Mouse (Mus musculus): ENCODE measurements around the gene Inpp5f. TPM values are rescaled to one million over a fixed set of nuclear protein-coding genes. Genes with fewer than 3 reads are reported as not detected.
A peak's percentile ranks its signal among the peaks of the same experiment; 100 is the strongest.
"Not testable (repeated sequence)": the region's sequence is repeated elsewhere in the genome, so short reads cannot be mapped to it uniquely, and the experiment has no call there.

Inpp5f gene
- total RNA-seq (2021), result 1 to 10 TPM; 2.8 to 3.1 TPM
- long read RNA-seq, experiment 1, full-length matches to known transcripts, result 1 of 11 reads
- long read RNA-seq, experiment 1, partial matches to known transcripts, result 9 of 11 reads
- long read RNA-seq, experiment 1, other reads (novel, unspliced or antisense), result 1 of 11 reads
- long read RNA-seq, experiment 2, full-length matches to known transcripts, result 1 of 14 reads
- long read RNA-seq, experiment 2, partial matches to known transcripts, result 0 of 14 reads
- long read RNA-seq, experiment 2, other reads (novel, unspliced or antisense), result 13 of 14 reads

DNA sequence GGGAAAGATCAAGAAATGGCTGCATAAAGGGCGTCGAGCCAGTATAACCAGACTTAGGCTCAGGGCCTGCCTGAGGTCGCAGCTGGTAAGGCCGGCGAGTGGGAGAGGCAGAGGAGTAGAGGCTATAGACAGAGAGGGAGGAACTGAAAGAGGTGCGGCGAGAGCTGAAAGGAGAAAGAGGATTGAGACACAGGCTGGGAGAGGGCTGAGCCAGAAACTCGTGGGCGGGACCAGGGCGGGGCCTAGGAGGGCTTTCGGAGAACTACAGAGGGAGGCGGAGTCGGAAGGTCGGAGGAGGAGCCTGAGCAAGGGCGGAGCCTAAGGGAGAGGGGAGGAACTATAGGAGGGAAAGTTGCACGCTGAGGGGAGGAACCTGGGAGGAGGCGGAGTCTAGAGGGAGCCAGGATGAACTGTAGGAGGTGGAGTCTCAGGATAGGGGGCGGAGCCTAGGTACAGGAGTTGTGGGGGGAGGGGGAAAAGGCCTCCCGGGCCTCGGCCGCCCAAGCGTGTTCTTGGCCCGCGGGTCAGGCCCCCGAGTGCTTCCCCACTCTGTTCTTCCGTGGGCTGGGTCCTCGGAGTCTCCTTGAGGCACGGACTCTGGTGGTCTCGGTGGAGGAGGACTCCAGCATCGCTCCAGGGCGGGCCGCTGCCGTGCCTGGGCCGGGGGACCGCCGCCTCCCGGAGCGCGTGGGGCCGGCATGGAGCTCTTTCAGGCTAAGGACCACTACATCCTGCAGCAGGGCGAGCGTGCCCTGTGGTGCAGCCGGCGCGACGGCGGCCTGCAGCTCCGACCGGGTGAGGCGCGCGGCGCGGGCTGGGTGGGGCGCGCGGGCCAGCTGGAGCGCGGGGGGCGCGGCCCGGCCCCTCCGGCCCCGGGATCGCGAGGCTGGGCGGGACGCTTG is at the start of gene Inpp5f:
Gene Inpp5f, plus strand, starts transcription at position 432 of the 902 bp plus-strand sequence.
- DNase-seq, result peak; percentile 99
- TF ChIP-seq CTCF (IDR thresholded peaks at IDR 0.05), result no peak
- intact Hi-C loops (cut with DNase I), result loop anchor here (5.0 kb wide), 2 partner anchors 49 to 89 kb away; partner anchors contain the start of gene Bag3
- H3K27ac ChIP-seq, result peak within 1 kb of the TSS; percentile 94
- peak within 1 kb of the TSS; percentile 96 for H3K4me3 ChIP-seq

DNA sequence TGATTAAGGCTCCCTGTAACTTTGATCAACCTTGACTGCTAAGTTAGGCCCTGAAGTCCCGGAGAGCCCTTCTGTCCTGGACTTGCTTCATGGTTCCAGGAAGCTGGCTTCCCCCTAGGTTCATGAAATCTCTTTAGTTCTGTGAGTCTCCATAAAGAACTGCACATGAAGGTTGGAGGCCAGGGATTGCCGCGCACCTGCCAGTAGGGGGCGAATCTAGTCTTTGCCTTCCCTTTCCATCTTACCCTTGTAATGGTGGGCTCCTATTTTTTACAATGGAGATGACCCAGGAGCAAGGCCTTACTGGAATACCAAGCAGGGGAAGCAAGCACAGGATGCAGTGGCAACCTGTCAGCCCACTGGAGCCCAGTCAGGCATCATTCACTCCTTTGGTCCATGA is 47.8 kb upstream of the Inpp5f start:
- H3K27ac ChIP-seq, result no peak overlapping the region
- no peak overlapping the region for H3K4me3 ChIP-seq
- peak; percentile 41 for DNase-seq
- intact Hi-C loops (cut with DNase I), result loop anchor here (5.0 kb wide), 1 partner anchor 49 kb away; the partner anchor contains the start of gene Inpp5f
- peak; percentile 69 for TF ChIP-seq CTCF (IDR thresholded peaks at IDR 0.05)

DNA sequence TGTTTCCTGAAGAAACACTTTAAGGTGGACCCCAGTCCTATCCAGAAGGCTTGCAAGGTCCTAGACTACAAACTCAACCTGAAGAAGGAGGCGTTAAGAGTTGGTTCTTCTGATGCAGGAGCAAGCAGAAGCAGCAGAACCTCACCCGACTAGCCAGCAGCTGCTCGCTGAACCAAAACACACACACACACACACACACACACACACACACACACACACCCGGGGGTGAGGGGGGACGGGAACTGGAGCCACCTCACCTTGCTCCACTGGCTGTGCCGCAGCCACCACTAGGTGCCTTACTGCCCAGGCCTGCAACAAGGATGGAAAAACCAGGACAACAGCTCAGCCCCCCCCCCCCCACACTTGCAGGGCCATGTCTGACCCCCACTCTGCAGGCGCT is 44.8 kb upstream of the Inpp5f start:
- no peak overlapping the region for H3K4me3 ChIP-seq
- intact Hi-C loops (cut with DNase I), result loop anchor here (2.0 kb wide), 1 partner anchor 122 kb away; no protein-coding TSS in a partner anchor
- DNase-seq, result no peak
- H3K27ac ChIP-seq, result no peak overlapping the region
- TF ChIP-seq CTCF (IDR thresholded peaks at IDR 0.05), result no peak

DNA sequence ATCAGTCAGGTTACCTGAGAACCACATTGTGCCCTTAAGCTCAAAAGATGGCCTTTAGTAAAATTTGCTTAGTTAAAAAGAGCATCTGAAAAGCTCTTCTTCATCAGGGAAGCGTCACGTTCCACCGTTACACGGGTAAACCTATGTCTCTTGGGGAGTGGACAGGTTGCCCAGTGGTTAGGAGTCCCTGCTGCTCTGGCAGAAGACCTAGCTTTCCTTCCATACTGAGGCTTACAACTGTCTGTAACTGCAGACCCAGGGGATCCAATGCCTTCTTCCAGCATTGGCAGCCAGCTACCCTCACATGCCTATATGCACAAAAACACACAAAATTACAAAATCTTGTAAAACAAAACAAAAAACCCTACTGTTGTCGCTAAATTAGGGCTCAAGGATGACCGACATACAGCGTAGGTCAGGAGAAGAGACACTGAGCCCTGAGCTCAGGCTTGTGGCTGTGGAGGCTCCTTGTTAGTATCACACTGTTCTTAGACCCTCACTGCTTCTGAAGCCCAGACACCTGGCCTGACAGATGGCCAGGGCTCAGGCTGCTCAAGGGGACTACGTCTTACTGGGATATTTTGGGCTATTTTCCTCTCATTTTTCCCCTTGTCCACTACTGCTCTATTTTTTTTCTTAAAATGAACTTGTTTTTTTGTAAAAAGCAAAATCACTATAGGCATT is 43.4 kb upstream of the Inpp5f start:
- Histone ChIP-seq H3K4me3 (no peak overlapping the region), H3K27ac (no peak overlapping the region)
- no peak for TF ChIP-seq CTCF (IDR thresholded peaks at IDR 0.05)
- no peak for DNase-seq
- intact Hi-C loops (cut with DNase I), result loop anchor here (2.0 kb wide), 1 partner anchor 121 kb away; no protein-coding TSS in a partner anchor

DNA sequence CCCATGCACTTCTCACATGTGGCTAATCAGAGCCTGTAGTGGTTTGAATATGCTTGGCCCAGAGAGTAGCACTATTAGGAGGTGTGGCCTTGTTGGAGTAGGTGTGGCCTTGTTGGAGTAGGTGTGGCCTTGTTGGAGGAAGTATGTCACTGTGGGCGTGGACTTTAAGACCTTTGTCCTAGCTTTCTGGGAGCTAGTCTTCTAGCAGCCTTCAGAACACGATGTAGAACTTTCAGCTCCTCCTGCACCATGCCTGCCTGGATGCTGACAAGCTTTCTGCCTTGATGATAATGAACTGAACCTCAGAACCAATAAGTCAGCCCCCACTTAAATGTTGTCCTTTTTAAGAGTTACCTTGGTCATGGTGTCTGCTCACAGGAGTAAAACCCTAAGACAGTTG is 41.7 kb upstream of the Inpp5f start:
- H3K4me3 ChIP-seq; intact Hi-C loops (cut with DNase I); DNase-seq; H3K27ac ChIP-seq: not testable (repeated sequence)

DNA sequence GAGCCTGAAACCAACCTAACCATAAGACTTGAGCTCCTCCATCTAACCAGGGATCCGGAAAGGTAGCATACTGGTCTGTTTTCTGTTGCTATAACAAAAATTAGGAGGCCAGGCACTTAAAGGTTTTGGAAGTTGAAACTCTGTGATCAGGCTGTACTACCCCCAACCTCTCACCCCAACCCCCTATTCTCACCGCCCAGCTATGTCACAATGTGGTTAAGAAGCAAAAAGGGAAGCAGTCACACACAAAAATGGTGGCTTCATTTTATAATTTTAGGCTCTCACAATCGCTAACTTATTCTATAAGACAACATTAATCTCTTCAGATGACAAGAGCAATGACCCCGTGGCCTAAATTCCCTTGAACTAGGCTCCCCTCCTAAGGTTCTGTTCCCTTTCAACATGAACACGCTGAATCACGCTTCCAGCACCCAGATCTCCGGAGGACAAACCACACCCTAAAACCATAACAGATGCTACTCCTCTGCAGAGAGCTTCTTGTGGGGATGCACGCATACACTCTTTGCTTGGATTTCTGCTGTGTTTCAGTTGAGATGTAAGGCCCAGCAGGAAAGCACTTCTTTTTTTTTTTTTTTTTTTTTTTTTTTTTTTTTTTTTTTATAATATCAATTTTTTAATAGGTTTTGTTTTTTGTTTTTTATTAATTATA is 41.0 kb upstream of the Inpp5f start:
- TF ChIP-seq CTCF (IDR thresholded peaks at IDR 0.05), result no peak
- Histone ChIP-seq H3K27ac (no peak overlapping the region), H3K4me3 (no peak overlapping the region)
- DNase-seq, result no peak
- intact Hi-C loops (cut with DNase I), result loop anchor here (5.0 kb wide), 1 partner anchor 93 kb away; no protein-coding TSS in a partner anchor

DNA sequence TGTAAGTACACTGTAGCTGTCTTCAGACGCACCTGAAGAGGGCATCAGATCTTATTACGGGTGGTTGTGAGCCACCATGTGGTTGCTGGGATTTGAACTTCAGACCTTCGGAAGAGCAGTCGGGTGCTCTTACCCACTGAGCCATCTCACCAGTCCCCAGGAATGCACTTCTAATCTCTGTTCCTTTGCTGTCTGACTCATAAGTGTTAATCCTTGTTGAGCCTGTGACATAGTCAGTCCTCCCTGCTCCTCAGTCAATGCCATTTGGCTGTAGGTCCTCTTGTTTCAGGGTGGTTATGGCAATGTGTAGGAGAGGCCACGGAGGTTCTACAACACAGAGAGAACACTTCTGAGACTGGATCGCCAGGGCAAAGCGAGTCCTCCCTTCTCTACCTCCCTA is 40.5 kb upstream of the Inpp5f start:
- intact Hi-C loops (cut with DNase I), result loop anchor here (5.0 kb wide), 1 partner anchor 93 kb away; no protein-coding TSS in a partner anchor
- not testable (repeated sequence) for H3K27ac ChIP-seq, H3K4me3 ChIP-seq, DNase-seq

DNA sequence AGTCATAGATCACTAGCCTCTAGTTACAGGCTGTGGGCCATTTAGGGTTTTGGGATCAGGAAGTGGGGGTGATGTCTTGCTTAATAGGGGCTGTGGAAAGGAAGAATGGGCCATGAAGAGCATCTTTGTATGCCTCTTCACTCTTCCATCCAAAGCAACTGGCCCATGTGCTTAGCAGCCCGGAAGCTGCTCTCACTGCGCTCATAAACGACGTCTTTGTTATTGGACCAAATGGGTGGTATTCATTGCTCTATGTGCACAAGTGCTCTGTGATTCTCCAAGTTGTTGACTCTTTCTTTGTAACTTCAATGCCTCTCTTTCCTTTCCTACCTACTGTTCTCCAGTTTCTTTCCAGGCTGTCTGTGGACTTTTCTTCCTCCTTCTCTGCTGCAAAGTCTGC is 39.1 kb upstream of the Inpp5f start:
- no peak for DNase-seq
- no peak for TF ChIP-seq CTCF (IDR thresholded peaks at IDR 0.05)
- intact Hi-C loops (cut with DNase I), result loop anchor here (5.0 kb wide), 1 partner anchor 95 kb away; no protein-coding TSS in a partner anchor
- H3K27ac ChIP-seq, result no peak overlapping the region
- H3K4me3 ChIP-seq, result no peak overlapping the region

DNA sequence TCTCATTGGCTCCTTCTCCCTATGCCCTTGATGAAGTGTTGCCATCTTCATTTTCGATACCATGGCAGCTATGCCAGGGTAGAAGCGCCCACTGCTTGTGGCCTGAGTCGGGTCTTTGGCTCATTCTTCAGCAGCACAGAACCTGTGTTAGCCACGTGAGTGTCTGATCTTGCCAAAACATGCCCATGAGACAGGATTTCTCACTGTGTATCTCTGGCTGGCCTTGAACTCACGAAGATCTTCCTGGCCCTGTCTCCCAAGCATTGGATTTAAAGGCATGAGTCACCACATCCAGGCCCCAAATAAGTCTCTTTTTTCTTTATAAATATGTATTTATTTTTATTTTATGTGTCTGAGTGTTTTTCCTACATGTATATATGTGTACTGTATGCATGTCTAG is 35.9 kb upstream of the Inpp5f start:
- TF ChIP-seq CTCF (IDR thresholded peaks at IDR 0.05), result no peak
- no peak overlapping the region for H3K4me3 ChIP-seq
- DNase-seq, result no peak
- H3K27ac ChIP-seq, result no peak overlapping the region
- intact Hi-C loops (cut with DNase I), result no loop called here

DNA sequence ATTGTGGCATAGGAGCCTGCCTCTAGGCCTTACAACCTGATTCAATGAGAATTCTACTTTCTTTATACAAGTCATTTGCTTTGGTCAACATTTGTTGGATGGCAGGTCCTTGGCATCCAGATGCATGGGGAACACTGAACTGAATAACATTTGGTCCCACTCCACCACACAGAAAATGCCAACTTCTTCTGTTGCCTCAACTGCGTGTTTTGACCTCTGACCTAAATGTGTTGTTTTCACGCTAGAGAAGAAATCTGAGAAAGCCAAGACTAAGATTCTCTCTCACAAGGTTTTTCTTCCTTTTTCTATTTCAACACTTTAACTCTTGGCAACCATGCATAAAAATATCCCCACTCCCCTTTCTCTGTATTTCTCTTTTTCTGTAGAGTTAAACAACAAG is 35.3 kb upstream of the Inpp5f start:
- Histone ChIP-seq H3K4me3 (no peak overlapping the region), H3K27ac (no peak overlapping the region)
- intact Hi-C loops (cut with DNase I), result no loop called here
- DNase-seq, result no peak
- no peak for TF ChIP-seq CTCF (IDR thresholded peaks at IDR 0.05)

DNA sequence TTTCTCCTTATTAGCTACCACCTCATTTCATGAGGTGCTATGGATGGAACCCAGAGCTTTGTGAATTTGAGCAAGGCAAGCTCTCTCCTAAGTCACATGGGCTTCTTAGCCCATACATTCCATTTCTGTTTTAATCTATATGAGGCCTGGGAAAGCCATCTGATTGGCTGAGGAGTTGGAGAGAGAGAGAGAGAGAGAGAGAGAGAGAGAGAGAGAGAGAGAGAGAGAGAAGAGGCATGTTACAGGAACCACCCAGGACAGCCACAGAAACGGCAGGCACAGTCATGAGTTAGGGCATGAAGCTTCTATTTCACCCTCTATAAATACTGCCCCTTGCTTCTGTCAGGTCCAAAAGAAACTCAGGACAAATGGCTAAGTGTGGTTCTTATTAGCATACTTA is 33.5 kb upstream of the Inpp5f start:
- no peak for TF ChIP-seq CTCF (IDR thresholded peaks at IDR 0.05)
- Histone ChIP-seq H3K4me3 (no peak overlapping the region), H3K27ac (no peak overlapping the region)
- intact Hi-C loops (cut with DNase I), result no loop called here
- DNase-seq, result no peak
